Mouse (Mus musculus) neural tube, embryonic 14.5 days (tissue): ENCODE data around the gene Lama1. TPM values are rescaled to one million over a fixed set of nuclear protein-coding genes. Genes with fewer than 3 reads are reported as not detected.

Experiments
- ATAC-seq: fragments of 200-750 bp; cut with Nextera tagmentation; 2 replicates; pipeline ENCODE4 v1.8.0; 2017; ENCODE audit warnings: low read depth, mild to moderate bottlenecking, moderate TSS enrichment, moderate library complexity
- H3K27ac ChIP-seq: fragments of 300-500 bp; sonication (generic); 2 replicates; pipeline ENCODE4 v1.5.1; 2014; ENCODE audit warnings: low read depth, mild to moderate bottlenecking, control low read depth, low read length, moderate library complexity, mixed read lengths
- H3K27me3 ChIP-seq: fragments of 300-500 bp; sonication (generic); 2 replicates; pipeline ENCODE4 v1.6.1; 2014; ENCODE audit warnings: low read length; ENCODE audit not compliant: control insufficient read depth, insufficient read depth
- H3K36me3 ChIP-seq: fragments of 300-500 bp; sonication (generic); 2 replicates; pipeline ENCODE4 v1.6.1; 2014; ENCODE audit warnings: low read length, mixed read lengths; ENCODE audit not compliant: control insufficient read depth, insufficient read depth
- H3K4me1 ChIP-seq: fragments of 300-500 bp; sonication (generic); 2 replicates; pipeline ENCODE4 v1.6.1; 2014; ENCODE audit warnings: low read length; ENCODE audit not compliant: control insufficient read depth, insufficient read depth
- H3K4me2 ChIP-seq: fragments of 300-500 bp; sonication (generic); 2 replicates; pipeline ENCODE4 v1.6.1; 2014; ENCODE audit warnings: mild to moderate bottlenecking, low read depth, low read length, control low read depth
- H3K4me3 ChIP-seq: fragments of 300-500 bp; sonication (generic); 2 replicates; pipeline ENCODE4 v1.5.1; 2014; ENCODE audit warnings: low read depth, low read length, control low read depth, mixed read lengths
- H3K9ac ChIP-seq: fragments of 300-500 bp; sonication (generic); replicated peaks from 2 replicates; pipeline ENCODE4 v1.6.1; 2014; ENCODE audit warnings: low read depth, mild to moderate bottlenecking, control low read depth, low read length, mixed read lengths
- H3K9me3 ChIP-seq: fragments of 300-500 bp; sonication (generic); 2 replicates; pipeline ENCODE4 v1.6.1; 2016; ENCODE audit warnings: low read length; ENCODE audit not compliant: control insufficient read depth
- WGBS: fragments of 180-500 bp; shearing (Covaris S2); extraction: QIAGEN DNeasy Blood & Tissue Kit; methylation state at CpG from one replicate; pipeline ENCODE4 v1.1.7; 2014; 5-methylcytosine and 5-hydroxymethylcytosine counted together
- polyA plus RNA-seq: library from polyadenylated mRNA; unstranded; fragments of >200 nt; fragmentation: Nextera tagmentation; extraction: Ambion mirVana; gene quantifications from 2 replicates; pipeline ENCODE4 v1.2.1, GENCODE M21; 2014

The Lama1 gene
- polyA plus RNA-seq, 1 experiment from 2014 or later = 16.4 TPM

- 0 out of 2 replicates have a peak, but pooled peaks have one; percentile 14 for ATAC-seq
- H3K27ac ChIP-seq = peak overlapping the region; percentile 30; the same call in 1 of the 2 replicates
- H3K4me1 ChIP-seq = peaks cover 19% of the 10 kb centered on the region
These were observed 10.8 kb downstream of the Lama1 start for GRCm38 (mm10) chr17:67707793-67708364.

GRCm38 (mm10) chr17:67710377-67710781 lies 13.3 kb downstream of the Lama1 start:
- H3K4me2 ChIP-seq = no peak overlapping the region
- no peaks in the 10 kb centered on the region for H3K27me3 ChIP-seq
- no peaks in the 10 kb centered on the region for H3K9me3 ChIP-seq
- H3K4me1 ChIP-seq = peaks cover 16% of the 10 kb centered on the region
- H3K4me3 ChIP-seq = no peak overlapping the region
- H3K36me3 ChIP-seq = no peaks in the 10 kb centered on the region
- ATAC-seq = no peak
- no peak overlapping the region for H3K9ac ChIP-seq
- WGBS = 56% methylated on average over 6 of the region's 6 CpGs
- no peak overlapping the region for H3K27ac ChIP-seq

More at GRCm38 (mm10) chr17:67707793-67708364, 10.8 kb downstream of the Lama1 start:
- Histone ChIP-seq H3K4me3 (no peak overlapping the region), H3K4me2 (no peak overlapping the region), H3K9ac (no peak overlapping the region), H3K27me3 (no peaks in the 10 kb centered on the region), H3K36me3 (no peaks in the 10 kb centered on the region), H3K9me3 (no peaks in the 10 kb centered on the region)
- 65% methylated on average over 13 of the region's 13 CpGs for WGBS

GRCm38 (mm10) chr17:67711361-67711760 lies 14.3 kb downstream of the Lama1 start:
- H3K36me3 ChIP-seq = no peaks in the 10 kb centered on the region
- no peak for ATAC-seq
- H3K27ac ChIP-seq = no peak overlapping the region
- H3K4me3 ChIP-seq = no peak overlapping the region
- no peak overlapping the region for H3K9ac ChIP-seq
- no peaks in the 10 kb centered on the region for H3K9me3 ChIP-seq
- H3K27me3 ChIP-seq = no peaks in the 10 kb centered on the region
- H3K4me1 ChIP-seq = peaks cover 16% of the 10 kb centered on the region
- WGBS = 48% methylated on average over 4 of the region's 4 CpGs
- H3K4me2 ChIP-seq = no peak overlapping the region

- Histone ChIP-seq H3K4me2 (no peak overlapping the region), H3K27me3 (no peaks in the 10 kb centered on the region), H3K36me3 (no peaks in the 10 kb centered on the region; the same call in 1 of the 2 replicates), H3K9me3 (no peaks in the 10 kb centered on the region), H3K4me1 (peaks cover 3% of the 10 kb centered on the region; the same call in 1 of the 2 replicates), H3K4me3 (no peak overlapping the region), H3K9ac (no peak overlapping the region), H3K27ac (no peak overlapping the region)
- ATAC-seq = no peak
- WGBS = 73% methylated on average over 7 of the region's 7 CpGs
These were observed 15.9 kb downstream of the Lama1 start for GRCm38 (mm10) chr17:67712929-67713328.

GRCm38 (mm10) chr17:67715466-67715865 lies 18.4 kb downstream of the Lama1 start:
- peak; percentile 42; the same call in 1 of the 2 replicates for ATAC-seq
- Histone ChIP-seq H3K27ac (no peak overlapping the region), H3K36me3 (no peaks in the 10 kb centered on the region; the same call in 1 of the 2 replicates), H3K4me3 (no peak overlapping the region), H3K4me1 (no peaks in the 10 kb centered on the region), H3K27me3 (no peaks in the 10 kb centered on the region), H3K4me2 (no peak overlapping the region), H3K9me3 (no peaks in the 10 kb centered on the region), H3K9ac (no peak overlapping the region)
- 69% methylated on average over 19 of the region's 19 CpGs for WGBS

GRCm38 (mm10) chr17:67722055-67722454 lies 25.0 kb downstream of the Lama1 start:
- no peak for ATAC-seq
- H3K4me2 ChIP-seq = no peak overlapping the region
- peaks cover 10% of the 10 kb centered on the region; the same call in 1 of the 2 replicates for H3K4me1 ChIP-seq
- no peak overlapping the region for H3K9ac ChIP-seq
- H3K9me3 ChIP-seq = no peaks in the 10 kb centered on the region
- no peak overlapping the region for H3K27ac ChIP-seq
- H3K36me3 ChIP-seq = no peaks in the 10 kb centered on the region
- H3K4me3 ChIP-seq = no peak overlapping the region
- H3K27me3 ChIP-seq = no peaks in the 10 kb centered on the region
- 55% methylated on average over 7 of the region's 7 CpGs for WGBS

GRCm38 (mm10) chr17:67722578-67722977 lies 25.5 kb downstream of the Lama1 start:
- H3K27me3 ChIP-seq = no peaks in the 10 kb centered on the region
- H3K36me3 ChIP-seq = no peaks in the 10 kb centered on the region
- 88% methylated on average over 1 of the region's 1 CpGs for whole genome bisulfite sequencing
- no peak overlapping the region for H3K4me3 ChIP-seq
- H3K4me2 ChIP-seq = no peak overlapping the region
- no peaks in the 10 kb centered on the region for H3K9me3 ChIP-seq
- H3K27ac ChIP-seq = peak overlapping the region; percentile 4; the same call in 1 of the 2 replicates
- no peak overlapping the region for H3K9ac ChIP-seq
- peaks cover 10% of the 10 kb centered on the region; the same call in 1 of the 2 replicates for H3K4me1 ChIP-seq
- no peak for ATAC-seq

GRCm38 (mm10) chr17:67723175-67724067 lies 26.4 kb downstream of the Lama1 start:
- no peaks in the 10 kb centered on the region for H3K9me3 ChIP-seq
- H3K9ac ChIP-seq = no peak overlapping the region
- H3K36me3 ChIP-seq = no peaks in the 10 kb centered on the region
- H3K27ac ChIP-seq = peak overlapping the region; percentile 4
- 66% methylated on average over 14 of the region's 14 CpGs for WGBS
- H3K27me3 ChIP-seq = no peaks in the 10 kb centered on the region
- no peak for ATAC-seq
- H3K4me2 ChIP-seq = no peak overlapping the region
- H3K4me1 ChIP-seq = peaks cover 10% of the 10 kb centered on the region; the same call in 1 of the 2 replicates
- no peak overlapping the region for H3K4me3 ChIP-seq

- Histone ChIP-seq H3K27ac (no peak overlapping the region), H3K4me3 (no peak overlapping the region), H3K36me3 (no peaks in the 10 kb centered on the region), H3K9me3 (no peaks in the 10 kb centered on the region), H3K4me1 (peaks cover 10% of the 10 kb centered on the region; the same call in 1 of the 2 replicates), H3K9ac (no peak overlapping the region), H3K4me2 (no peak overlapping the region), H3K27me3 (no peaks in the 10 kb centered on the region)
- ATAC-seq = no peak
- 84% methylated on average over 11 of the region's 11 CpGs for whole genome bisulfite sequencing
These were observed 29.5 kb downstream of the Lama1 start for GRCm38 (mm10) chr17:67726601-67727000.
